Mouse (Mus musculus) MEL (cell line): ENCODE measurements around the gene Lin7a. TPM values are rescaled to one million over a fixed set of nuclear protein-coding genes. Genes with fewer than 3 reads are reported as not detected.

ENCODE experiments used
- DNase-seq: peaks from one replicate; pipeline ENCODE4 v3.0.0; 2011; ENCODE audit warnings: low read depth, low spot score
- H3K27ac ChIP-seq: 2 replicates; pipeline ENCODE4 v1.5.1; 2012; ENCODE audit warnings: low read depth, mild to moderate bottlenecking, control low read depth, low read length, moderate library complexity; ENCODE audit not compliant: control insufficient read depth
- H3K27me3 ChIP-seq, 2 experiments: fragments of 150-350 bp in 1 of 2; sonication (generic) in 1 of 2; 2 replicates each; pipeline ENCODE4 v1.6.1; 2012; ENCODE audit warnings: low read length in 2 of 2, mild to moderate bottlenecking in 2 of 2, improper control_type of control experiment in 1 of 2, moderate library complexity in 1 of 2; ENCODE audit not compliant: insufficient read depth in 2 of 2, control insufficient read depth in 1 of 2
- H3K36me3 ChIP-seq, 2 experiments: 2 replicates each; pipeline ENCODE4 v1.6.1; 2012 to 2014; ENCODE audit warnings: low read length in 2 of 2, improper control_type of control experiment in 1 of 2, inconsistent platforms in 1 of 2, mild to moderate bottlenecking in 1 of 2; ENCODE audit not compliant: insufficient read depth in 2 of 2, control insufficient read depth in 1 of 2
- H3K4me1 ChIP-seq, 2 experiments: fragments of 150-350 bp in 1 of 2; sonication (generic) in 1 of 2; 2 replicates each; pipeline ENCODE4 v1.6.1; 2012; ENCODE audit warnings: low read length in 2 of 2, improper control_type of control experiment in 1 of 2, mild to moderate bottlenecking in 1 of 2; ENCODE audit not compliant: insufficient read depth in 2 of 2, control insufficient read depth in 1 of 2
- H3K4me3 ChIP-seq, 2 experiments: fragments of 150-350 bp in 1 of 2; sonication (generic) in 1 of 2; 2 replicates each; pipeline ENCODE4 v1.5.1; 2012; ENCODE audit warnings: low read depth in 2 of 2, low read length in 2 of 2, mild to moderate bottlenecking in 2 of 2, moderate library complexity in 2 of 2, control low read depth in 1 of 2, improper control_type of control experiment in 1 of 2; ENCODE audit not compliant: control insufficient read depth in 1 of 2, insufficient read depth in 1 of 2
- H3K79me2 ChIP-seq: 2 replicates; pipeline ENCODE4 v1.6.1; 2012; ENCODE audit warnings: mild to moderate bottlenecking, low read length, moderate library complexity; ENCODE audit not compliant: control insufficient read depth, poor library complexity, insufficient read depth
- H3K9ac ChIP-seq: 2 replicates; pipeline ENCODE4 v1.6.1; 2012; ENCODE audit warnings: low read depth, mild to moderate bottlenecking, control low read depth, low read length, moderate library complexity; ENCODE audit not compliant: control insufficient read depth, poor library complexity, severe bottlenecking
- H3K9me3 ChIP-seq: fragments of 150-350 bp; sonication (generic); replicated peaks from 2 replicates; pipeline ENCODE4 v1.6.1; 2012; ENCODE audit warnings: mild to moderate bottlenecking, low read length, improper control_type of control experiment, moderate library complexity; ENCODE audit not compliant: insufficient read depth
- CHD1 ChIP-seq: IDR thresholded peaks from 2 replicates; pipeline ENCODE4 v1.6.1; 2012; ENCODE audit warnings: low read depth, mild to moderate bottlenecking, inconsistent platforms, low read length, improper control_type of control experiment
- CTCF ChIP-seq, 3 experiments: IDR thresholded peaks in 2 of 3; conservative IDR thresholded peaks in 1 of 3; 2 replicates each; pipeline ENCODE4 v1.5.1; 2011 to 2012; ENCODE audit warnings: low read length in 3 of 3, low read depth in 2 of 3, mild to moderate bottlenecking in 2 of 3, improper control_type of control experiment in 1 of 3, inconsistent platforms in 1 of 3, mixed read lengths in 1 of 3, moderate library complexity in 1 of 3; ENCODE audit not compliant: control insufficient read depth in 1 of 3, insufficient read depth in 1 of 3, poor library complexity in 1 of 3, severe bottlenecking in 1 of 3
- E2F4 ChIP-seq: IDR thresholded peaks from 2 replicates; pipeline ENCODE4 v1.6.1; 2011; ENCODE audit warnings: low read depth, low read length, improper control_type of control experiment, borderline replicate concordance
- GATA1 ChIP-seq: IDR thresholded peaks from 2 replicates; pipeline ENCODE4 v1.6.1; 2011; ENCODE audit warnings: low read depth, low read length, improper control_type of control experiment
- JUND ChIP-seq: IDR thresholded peaks from 2 replicates; pipeline ENCODE4 v1.6.1; 2011; ENCODE audit warnings: low read depth, mild to moderate bottlenecking, improper control_type of control experiment, low read length
- MAFK ChIP-seq: IDR thresholded peaks from 2 replicates; pipeline ENCODE4 v1.6.1; 2011; ENCODE audit warnings: low read depth, mild to moderate bottlenecking, low read length, improper control_type of control experiment, borderline replicate concordance
- MAX ChIP-seq: IDR thresholded peaks from 2 replicates; pipeline ENCODE4 v1.6.1; 2011; ENCODE audit warnings: low read length, improper control_type of control experiment
- MAZ ChIP-seq: IDR thresholded peaks from 2 replicates; pipeline ENCODE4 v1.6.1; 2012; ENCODE audit warnings: low read depth, mild to moderate bottlenecking, inconsistent platforms, low read length, improper control_type of control experiment
- MEF2A ChIP-seq: IDR thresholded peaks from 2 replicates; pipeline ENCODE4 v1.6.1; 2014; ENCODE audit warnings: low read depth, mild to moderate bottlenecking, inconsistent platforms, low read length, improper control_type of control experiment; ENCODE audit not compliant: poor library complexity, insufficient replicate concordance, severe bottlenecking; ENCODE audit errors: extremely low read depth
- MXI1 ChIP-seq: IDR thresholded peaks from 2 replicates; pipeline ENCODE4 v1.6.1; 2011; ENCODE audit warnings: mild to moderate bottlenecking, low read depth, low read length, improper control_type of control experiment
- MYB ChIP-seq: IDR thresholded peaks from 2 replicates; pipeline ENCODE4 v1.6.1; 2011; ENCODE audit warnings: mild to moderate bottlenecking, low read depth, low read length, improper control_type of control experiment
- MYC ChIP-seq: IDR thresholded peaks from 2 replicates; pipeline ENCODE4 v1.6.1; 2011; ENCODE audit warnings: low read depth, mild to moderate bottlenecking, low read length, improper control_type of control experiment, moderate library complexity
- POLR2A ChIP-seq, 2 experiments: IDR thresholded peaks; 2 replicates each; pipeline ENCODE4 v1.6.1; 2011 to 2012; ENCODE audit warnings: low read length in 2 of 2, mild to moderate bottlenecking in 2 of 2, control low read depth in 1 of 2, improper control_type of control experiment in 1 of 2, low read depth in 1 of 2, moderate library complexity in 1 of 2; ENCODE audit not compliant: control insufficient read depth in 1 of 2, insufficient read depth in 1 of 2, poor library complexity in 1 of 2
- RAD21 ChIP-seq: IDR thresholded peaks from 2 replicates; pipeline ENCODE4 v1.6.1; 2011; ENCODE audit warnings: mild to moderate bottlenecking, low read depth, low read length, improper control_type of control experiment
- RCOR1 ChIP-seq: IDR thresholded peaks from 2 replicates; pipeline ENCODE4 v1.6.1; 2012; ENCODE audit warnings: low read depth, mild to moderate bottlenecking, inconsistent platforms, low read length, improper control_type of control experiment
- TAL1 ChIP-seq: IDR thresholded peaks from 2 replicates; pipeline ENCODE4 v1.6.1; 2012; ENCODE audit warnings: mild to moderate bottlenecking, inconsistent platforms, low read length, moderate library complexity, mixed read lengths
- UBTF ChIP-seq: IDR thresholded peaks from 2 replicates; pipeline ENCODE4 v1.6.1; 2012; ENCODE audit warnings: low read depth, mild to moderate bottlenecking, inconsistent platforms, low read length, improper control_type of control experiment, moderate library complexity, borderline replicate concordance; ENCODE audit not compliant: insufficient read depth
- USF1 ChIP-seq: IDR thresholded peaks from 2 replicates; pipeline ENCODE4 v1.6.1; 2014; ENCODE audit warnings: low read depth, mild to moderate bottlenecking, inconsistent platforms, low read length, improper control_type of control experiment, moderate library complexity
- USF2 ChIP-seq, 2 experiments: IDR thresholded peaks; 2 replicates each; pipeline ENCODE4 v1.6.1; 2011 to 2012; ENCODE audit warnings: improper control_type of control experiment in 2 of 2, low read length in 2 of 2, borderline replicate concordance in 1 of 2, inconsistent platforms in 1 of 2, low read depth in 1 of 2, mild to moderate bottlenecking in 1 of 2; ENCODE audit not compliant: insufficient read depth in 1 of 2
- ZC3H11A ChIP-seq: IDR thresholded peaks from 2 replicates; pipeline ENCODE4 v1.6.1; 2012; ENCODE audit warnings: low read depth, mild to moderate bottlenecking, inconsistent platforms, low read length, improper control_type of control experiment
- ZNF384 ChIP-seq: IDR thresholded peaks from 2 replicates; pipeline ENCODE4 v1.6.1; 2012; ENCODE audit warnings: low read depth, mild to moderate bottlenecking, inconsistent platforms, low read length, improper control_type of control experiment
- polyA plus RNA-seq, 2 experiments: library from polyadenylated mRNA; stranded (reverse) in 1 of 2; unstranded in 1 of 2; fragments of >175 nt in 1 of 2; fragments of >200 nt in 1 of 2; gene quantifications; 2 replicates each; pipeline versions ENCODE4 v1.2.1 to v1.2.4; 2012; ENCODE audit warnings: low replicate concordance in 2 of 2, low read depth in 1 of 2; ENCODE audit not compliant: insufficient read length in 2 of 2, insufficient read depth in 1 of 2, missing spikeins in 1 of 2
- total RNA-seq: library from RNA; depleted of rRNA; stranded (reverse); fragments of 300-350 nt; gene quantifications from 2 replicates; pipeline ENCODE4 v1.2.3, GENCODE M21; 2012

Gene Lin7a
- total and polyA plus RNA-seq, 3 experiments = not detected

- TF ChIP-seq JUND = no peak
- TF ChIP-seq ZNF384 = no peak
- TF ChIP-seq MAX = no peak
- TF ChIP-seq ZC3H11A = no peak
- TF ChIP-seq MXI1 = no peak
- no peak for TF ChIP-seq E2F4
- no peak for TF ChIP-seq CTCF (IDR thresholded peaks at IDR 0.05 in 2 of 3, conservative IDR thresholded peaks at IDR 0.05 in 1 of 3; ENCODE audit: control insufficient read depth in 1 of 3, insufficient read depth in 1 of 3, low read depth in 2 of 3, low read length in 3 of 3, poor library complexity in 1 of 3, severe bottlenecking in 1 of 3)
- no peak overlapping the region for H3K9ac ChIP-seq
These were observed 90.1 kb downstream of the Lin7a start for GRCm38 (mm10) chr10:107361546-107361945.

DNA sequence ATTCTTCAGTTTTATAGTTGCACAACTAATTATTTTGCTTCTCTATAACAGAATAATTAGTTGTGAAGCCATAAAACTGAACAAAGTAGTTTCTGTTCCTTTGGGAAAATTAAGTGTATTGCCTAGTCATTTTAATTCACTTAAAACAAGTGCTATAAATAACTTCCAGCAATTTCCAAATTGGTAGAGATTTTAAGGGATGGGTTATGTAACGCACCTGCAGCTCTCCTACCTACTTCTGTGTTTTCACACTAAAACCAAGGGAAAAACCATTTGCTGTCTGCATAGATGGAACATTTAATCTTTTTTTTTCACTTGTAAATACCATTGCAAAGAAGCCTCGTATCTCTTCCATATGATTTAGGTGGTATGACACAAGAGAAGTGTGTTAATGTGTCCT lies 90.5 kb downstream of the Lin7a start:
- DNase-seq = no peak
- no peaks in the 10 kb centered on the region for H3K9me3 ChIP-seq

More at GRCm38 (mm10) chr10:107361546-107361945, 90.1 kb downstream of the Lin7a start:
- Histone ChIP-seq H3K27me3 (no peaks in the 10 kb centered on the region), H3K4me3 (no peak overlapping the region), H3K9me3 (no peaks in the 10 kb centered on the region), H3K4me1 (no peaks in the 10 kb centered on the region), H3K27ac (no peak overlapping the region), H3K79me2 (no peaks in the 10 kb centered on the region), H3K36me3 (no peaks in the 10 kb centered on the region)
- DNase-seq = no peak

DNA sequence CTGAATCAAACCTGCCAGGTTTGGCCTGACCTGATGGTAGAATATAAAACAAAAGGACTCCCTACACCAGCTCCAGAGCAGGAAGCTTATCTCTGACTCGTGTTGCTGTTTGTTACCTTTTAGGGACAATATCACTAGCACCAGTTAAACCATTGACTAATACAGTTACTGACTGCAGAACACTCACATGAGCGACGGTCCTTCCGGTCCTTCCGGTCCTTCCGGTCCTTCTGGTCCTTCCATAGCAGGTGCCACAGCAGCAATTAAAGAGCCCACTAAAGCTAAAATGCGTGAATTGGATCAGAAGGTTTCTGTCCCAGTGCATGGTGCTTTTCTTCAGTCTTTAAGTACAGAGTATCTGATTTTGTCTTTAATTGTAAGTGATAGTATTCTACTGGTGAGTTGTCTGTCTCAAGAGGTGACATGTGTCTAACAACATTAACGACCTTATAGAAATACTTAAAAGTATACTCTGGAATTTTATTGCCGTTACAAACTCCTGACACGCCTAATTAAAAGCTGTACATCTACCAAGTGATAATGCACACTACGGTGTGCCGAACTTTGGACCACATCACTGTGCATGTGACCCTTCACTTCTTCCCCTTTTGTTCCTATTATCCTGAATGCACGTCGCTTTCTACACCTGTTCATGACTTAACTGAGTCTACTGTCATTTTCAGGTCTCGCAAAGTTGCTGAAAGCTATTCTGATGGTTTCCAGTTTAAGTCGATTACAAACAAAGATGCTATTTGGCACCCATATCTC lies 91.7 kb downstream of the Lin7a start:
- Histone ChIP-seq H3K9me3 (no peaks in the 10 kb centered on the region), H3K9ac (no peak overlapping the region), H3K4me1 (no peaks in the 10 kb centered on the region), H3K27me3 (no peaks in the 10 kb centered on the region), H3K36me3 (no peaks in the 10 kb centered on the region), H3K79me2 (no peaks in the 10 kb centered on the region), H3K27ac (no peak overlapping the region), H3K4me3 (no peak overlapping the region)
- no peak for DNase-seq
- TF ChIP-seq MYC (no peak), RAD21 (no peak), MEF2A (no peak), TAL1 (no peak)

More for the DNA sequence above, 90.5 kb downstream of the Lin7a start:
- no peak for TF ChIP-seq POLR2A (IDR thresholded peaks at IDR 0.05; ENCODE audit: control insufficient read depth in 1 of 2, insufficient read depth in 1 of 2, low read depth in 1 of 2, low read length in 2 of 2, poor library complexity in 1 of 2)
- TF ChIP-seq TAL1 = no peak
- TF ChIP-seq USF1 = no peak
- TF ChIP-seq RCOR1 = no peak
- no peak for TF ChIP-seq MAFK
- TF ChIP-seq UBTF = no peak
- no peak for TF ChIP-seq MAZ
- TF ChIP-seq MYB = no peak
- TF ChIP-seq GATA1 = no peak
- no peak for TF ChIP-seq ZNF384
- no peak for TF ChIP-seq MAX
- no peak for TF ChIP-seq USF2 (IDR thresholded peaks at IDR 0.05; ENCODE audit: borderline replicate concordance in 1 of 2, insufficient read depth in 1 of 2, low read depth in 1 of 2, low read length in 2 of 2)
- TF ChIP-seq RAD21 = no peak
- no peak for TF ChIP-seq CHD1
- Histone ChIP-seq H3K4me3 (no peak overlapping the region), H3K79me2 (no peaks in the 10 kb centered on the region), H3K9ac (no peak overlapping the region), H3K27me3 (no peaks in the 10 kb centered on the region), H3K36me3 (no peaks in the 10 kb centered on the region), H3K27ac (no peak overlapping the region), H3K4me1 (no peaks in the 10 kb centered on the region)
